Mouse (Mus musculus) hematopoietic stem cell, adult 5-6 weeks (primary cell): ENCODE data around the gene Twf2. TPM values are rescaled to one million over a fixed set of nuclear protein-coding genes. Genes with fewer than 3 reads are reported as not detected.

Experiments used
- ATAC-seq, 2 experiments: fragments of 125-278 bp in 1 of 2; replicated peaks in 1 of 2; 2 replicates each; pipeline ENCODE4 v1.8.0; 2016 to 2017; ENCODE audit warnings: inconsistent platforms in 2 of 2, mild to moderate bottlenecking in 2 of 2, moderate number of reproducible peaks in 2 of 2, low read depth in 1 of 2, moderate TSS enrichment in 1 of 2; ENCODE audit not compliant: low FRiP score in 2 of 2, poor library complexity in 2 of 2, severe bottlenecking in 2 of 2, insufficient read depth in 1 of 2, low TSS enrichment in 1 of 2
- total RNA-seq: library from RNA; stranded (forward); fragments of 172-1452, 232-1000 nt; gene quantifications from 2 replicates; pipeline ENCODE4 v1.2.3, GENCODE M21; 2017

The Twf2 gene
- total RNA-seq, 1 experiment from 2014 or later, result 34.2 TPM

DNA sequence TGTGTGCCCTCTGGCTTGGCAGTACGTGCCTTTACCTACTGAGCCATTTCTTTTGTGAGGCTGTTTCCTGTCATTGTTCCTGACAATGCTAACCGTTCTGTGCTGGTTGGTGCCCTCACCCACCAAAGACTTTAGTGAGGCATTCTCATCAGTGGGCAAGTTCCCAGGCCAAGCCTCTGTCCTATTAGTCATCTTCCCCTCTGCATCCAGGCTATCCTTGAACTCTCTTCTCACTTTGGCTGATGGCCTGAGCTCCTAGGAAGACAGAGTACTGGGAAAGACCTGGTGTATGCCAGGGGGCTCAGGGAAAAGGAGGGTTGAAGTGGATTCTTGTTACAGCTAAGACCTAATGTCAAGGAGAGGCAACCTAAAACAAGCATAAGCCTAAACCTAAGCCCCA, 51.1 kb downstream of the Twf2 start:
- ATAC-seq, result no peak

DNA sequence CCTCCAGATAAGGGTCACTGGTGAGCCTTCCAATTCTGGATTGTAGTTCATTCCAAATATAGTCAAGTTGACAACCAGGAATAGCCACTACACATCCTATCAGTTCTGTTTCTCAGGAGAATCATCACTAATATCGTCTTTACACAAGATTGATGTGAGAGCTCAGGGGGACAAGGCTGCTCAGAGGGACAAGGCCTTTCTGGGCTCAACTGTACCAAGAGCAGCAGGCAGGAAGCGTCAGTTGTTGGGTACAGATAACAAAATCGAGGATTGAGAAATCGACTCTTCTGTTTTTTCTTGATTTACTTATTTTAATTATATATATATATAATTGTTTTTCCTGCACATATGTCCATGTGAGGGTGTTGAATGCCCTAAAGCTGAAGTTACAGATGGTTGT, 55.5 kb downstream of the Twf2 start:
- no peak for ATAC-seq

DNA sequence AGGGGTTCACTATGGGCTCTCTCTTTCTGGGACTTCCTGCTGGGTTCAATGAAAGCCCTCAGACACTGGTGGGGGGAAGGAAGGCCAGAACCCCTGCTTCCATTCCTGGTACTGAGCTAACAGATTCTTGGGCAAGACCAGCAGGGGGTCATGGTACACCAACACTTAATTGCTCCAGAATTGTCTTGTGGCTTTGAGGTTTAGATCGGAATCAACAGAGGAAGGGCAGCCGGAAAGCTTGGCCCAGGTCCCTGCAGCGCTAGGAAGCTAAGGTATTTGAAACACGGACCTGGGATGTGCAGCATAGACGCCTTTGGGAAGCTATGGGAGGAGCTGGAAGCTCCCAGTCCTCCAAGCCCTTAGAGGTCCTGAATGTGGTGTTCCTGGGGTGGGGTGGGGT, 56.1 kb downstream of the Twf2 start:
- ATAC-seq, result peak; percentile 78 to 86

DNA sequence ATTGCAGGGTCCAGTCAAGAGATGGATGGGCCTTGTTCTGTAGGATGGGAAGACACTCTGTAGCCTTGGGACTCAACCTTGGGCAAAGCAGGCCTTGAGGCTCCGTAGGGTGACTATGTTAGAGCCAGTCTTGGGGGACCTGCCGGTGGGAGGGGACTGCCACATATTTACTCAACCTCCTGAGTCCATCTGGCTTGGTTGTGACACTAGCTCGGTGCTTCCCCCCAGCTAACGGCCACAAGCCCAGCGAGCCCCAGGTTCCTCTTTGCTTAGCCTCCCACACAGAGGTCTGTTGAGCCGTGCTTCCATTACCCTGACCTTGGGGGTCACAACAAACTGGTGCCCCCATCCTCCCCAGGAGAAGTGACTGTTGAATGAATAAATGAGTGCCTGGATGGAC, 58.1 kb downstream of the Twf2 start:
- ATAC-seq, result peak; percentile 70 to 77

DNA sequence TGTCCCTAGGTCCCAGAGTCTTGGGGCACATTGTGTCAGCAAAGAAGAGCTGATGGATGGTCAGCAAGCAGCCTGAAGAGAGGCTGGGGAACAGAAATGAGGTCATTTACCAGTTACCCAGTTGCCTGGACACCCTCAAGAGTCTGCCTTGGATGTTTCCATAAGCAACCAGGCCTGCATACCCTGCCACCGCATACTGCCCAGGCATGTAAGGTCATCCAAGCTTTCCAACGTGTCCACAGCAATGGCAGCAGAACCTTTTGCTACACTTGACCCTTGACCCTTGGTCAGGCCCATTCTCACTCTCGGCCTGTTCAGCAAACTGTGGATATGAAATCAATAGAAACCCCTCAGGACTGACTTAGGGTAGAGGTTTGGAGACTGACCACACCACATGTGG, 58.6 kb downstream of the Twf2 start:
- no peak for ATAC-seq

DNA sequence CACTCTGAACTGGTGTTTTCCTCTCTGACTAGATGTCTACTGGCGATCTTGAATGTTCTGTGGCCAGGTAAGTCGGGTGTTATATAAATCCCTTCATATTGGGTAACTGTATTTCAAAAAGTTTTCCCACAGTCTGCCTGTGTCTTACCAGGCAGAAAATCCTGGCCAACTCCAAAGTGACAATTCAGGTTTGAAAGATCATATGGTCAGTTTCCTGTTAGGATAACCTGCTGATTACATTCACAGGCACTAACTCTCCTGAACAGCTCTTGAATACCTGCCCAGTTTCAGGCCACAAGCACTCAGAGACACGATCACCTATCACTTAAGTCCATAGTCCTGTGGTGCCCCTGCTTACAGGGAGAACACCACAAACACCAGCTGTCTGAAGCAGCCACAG, 59.2 kb downstream of the Twf2 start:
- ATAC-seq, result no peak

DNA sequence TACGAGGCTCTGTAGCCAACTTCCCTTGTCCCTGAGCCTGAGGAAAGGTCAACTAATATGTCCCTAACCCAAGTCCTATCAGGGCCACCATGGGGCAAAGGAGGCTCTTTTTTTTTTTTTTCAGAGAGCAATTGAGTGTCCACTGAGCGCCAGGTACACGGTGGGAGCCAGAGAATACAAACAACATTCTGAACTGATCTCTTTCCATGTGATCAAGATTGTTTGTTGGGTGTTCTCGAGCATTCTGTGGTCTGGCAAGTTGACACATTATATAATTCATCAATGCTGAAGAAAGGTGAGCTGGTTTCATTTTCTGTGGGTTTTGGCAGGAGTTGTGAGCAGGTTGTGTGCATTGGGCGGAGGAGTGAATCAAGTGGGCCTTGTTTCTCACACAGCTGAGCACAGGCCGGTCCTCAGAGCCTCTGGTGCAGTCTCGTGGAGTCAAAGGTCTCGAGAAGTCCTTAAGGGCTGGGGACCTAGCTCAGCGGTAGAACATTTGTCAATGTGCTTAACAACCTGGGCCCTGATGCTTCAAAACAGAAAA, 60.5 kb downstream of the Twf2 start:
- ATAC-seq, result no peak

Other genes with a start within 250 kb of the Twf2 start
- not detected in 2 replicates for gene Col6a5, start 242.5 kb upstream of the Twf2 start, total RNA-seq
- gene Col6a4, start 106.3 kb upstream of the Twf2 start, total RNA-seq, result not detected in 2 replicates
- gene Glyctk, start 45.0 kb upstream of the Twf2 start, total RNA-seq, result 2.8 and 2.9 TPM in 2 replicates
- gene Wdr82, start 32.2 kb upstream of the Twf2 start, total RNA-seq, result 88.3 and 101 TPM in 2 replicates
- 12.0 and 19.9 TPM in 2 replicates for gene Ppm1m, start 3.4 kb upstream of the Twf2 start, total RNA-seq
- gene Tlr9, start 19.5 kb downstream of the Twf2 start, total RNA-seq, result 0.84 and 1.4 TPM in 2 replicates
- 72.1 and 85.4 TPM in 2 replicates for gene Alas1, start 45.5 kb downstream of the Twf2 start, total RNA-seq
- gene Poc1a, start 78.0 kb downstream of the Twf2 start, total RNA-seq, result 13.9 and 14.8 TPM in 2 replicates
- gene Dusp7, start 165.5 kb downstream of the Twf2 start, total RNA-seq, result 4.9 and 13.1 TPM in 2 replicates
- 1,352 and 1,409 TPM in 2 replicates for gene Rpl29, start 226.3 kb downstream of the Twf2 start, total RNA-seq
- gene Acy1, start 235.2 kb downstream of the Twf2 start, total RNA-seq, result 16.5 and 26.3 TPM in 2 replicates
- gene Abhd14b, start 244.4 kb downstream of the Twf2 start, total RNA-seq, result 19.0 and 20.3 TPM in 2 replicates
- 22.5 and 32.4 TPM in 2 replicates for gene Abhd14a, start 244.6 kb downstream of the Twf2 start, total RNA-seq